Mouse (Mus musculus) cerebellum, postnatal 4 days (tissue): ENCODE measurements around the gene Rad1.

Source experiments
- DNase-seq, 2 experiments: peaks; one replicate each; pipeline ENCODE4 v3.0.0; 2022; ENCODE audit warnings: low spot score in 2 of 2, mixed read lengths in 1 of 2

The Rad1 gene

GRCm38 (mm10) chr15:10515166-10515565 lies 29.3 kb downstream of the Rad1 start:
- DNase-seq: no peak

GRCm38 (mm10) chr15:10525896-10526295 lies 40.1 kb downstream of the Rad1 start:
- DNase-seq: no peak

DNA sequence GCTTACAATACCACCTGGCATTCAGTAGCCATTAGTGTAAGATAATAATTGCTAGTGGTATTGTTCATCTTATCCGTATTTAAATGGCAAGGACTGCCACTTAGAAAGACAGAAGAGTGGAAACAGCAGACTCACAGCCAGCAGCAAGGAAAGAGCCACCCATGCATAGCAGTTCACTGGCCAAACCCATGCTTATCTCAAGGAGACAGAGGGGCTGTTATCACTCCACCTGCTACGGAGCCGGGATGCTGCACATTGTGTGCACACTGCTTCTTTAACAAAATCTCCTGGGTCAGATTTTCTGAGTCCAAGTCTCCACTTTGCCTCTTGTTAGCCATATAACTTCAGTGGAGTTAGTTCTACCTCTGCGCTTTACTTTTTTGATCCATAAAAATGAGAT lies 45.5 kb downstream of the Rad1 start:
- no peak for DNase-seq

- peak in 1 of 2 experiments; percentile 3 for DNase-seq
These were observed 47.5 kb downstream of the Rad1 start for GRCm38 (mm10) chr15:10533361-10533760.

DNA sequence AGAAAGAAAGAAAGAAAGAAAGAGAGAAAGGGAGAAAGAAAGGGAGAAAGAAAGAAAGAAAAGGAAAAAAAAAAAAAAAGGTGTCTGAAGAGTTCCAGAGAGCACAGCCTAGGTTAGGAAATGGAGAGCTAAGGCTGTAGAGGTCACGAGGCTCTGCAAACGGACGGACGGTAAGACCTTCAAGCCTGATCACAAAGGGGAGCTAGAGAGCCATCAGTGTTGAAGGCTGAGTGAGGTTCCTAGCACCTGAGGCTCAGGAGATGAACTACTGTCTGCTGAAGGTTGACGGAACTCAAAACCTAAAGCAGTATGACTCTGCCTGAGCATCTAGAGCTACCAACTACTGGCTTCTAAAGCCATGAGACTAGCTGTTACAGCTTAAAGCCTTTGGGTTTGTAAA lies 48.8 kb downstream of the Rad1 start:
- DNase-seq: no peak

DNA sequence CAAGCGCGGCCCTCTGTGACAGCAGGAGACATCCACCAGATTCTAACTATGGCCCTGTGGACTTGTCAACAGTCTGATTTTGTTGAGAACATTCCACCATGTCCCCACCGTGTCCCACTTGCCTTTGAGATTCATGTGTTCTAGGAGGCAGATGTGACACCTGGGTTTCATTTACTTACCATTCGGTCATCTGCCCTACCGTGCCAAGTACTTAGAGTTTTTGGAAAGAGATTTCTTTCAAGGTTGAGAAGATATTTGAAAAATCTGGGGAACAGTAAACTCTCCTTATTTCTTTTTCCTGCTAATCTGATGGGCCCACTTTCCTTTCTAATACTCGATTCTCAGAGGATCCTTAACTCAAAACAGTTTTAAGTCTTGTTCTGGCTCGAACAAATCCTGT lies 50.2 kb downstream of the Rad1 start:
- no peak for DNase-seq

- DNase-seq: no peak
These were observed 54.7 kb downstream of the Rad1 start for GRCm38 (mm10) chr15:10540271-10541088.
